Mouse (Mus musculus) forebrain, postnatal 0 days (tissue): ENCODE results near the gene Sp100. TPM values are rescaled to one million over a fixed set of nuclear protein-coding genes. Genes with fewer than 3 reads are reported as not detected.

ENCODE experiments used
- ATAC-seq: fragments of 200-750 bp; cut with Nextera tagmentation; 2 replicates; pipeline ENCODE4 v1.8.0; 2017; ENCODE audit warnings: mild to moderate bottlenecking, moderate library complexity
- DNase-seq: peaks from one replicate; pipeline ENCODE4 v3.0.0-alpha.2; 2015
- H3K27ac ChIP-seq: fragments of 300-500 bp; sonication (generic); 2 replicates; pipeline ENCODE4 v1.5.1; 2014; ENCODE audit warnings: low read depth, mild to moderate bottlenecking, antibody characterized with exemption, low read length, moderate library complexity, mixed read lengths
- H3K27me3 ChIP-seq: fragments of 300-500 bp; sonication (generic); 2 replicates; pipeline ENCODE4 v1.6.1; 2014; ENCODE audit warnings: mild to moderate bottlenecking, low read length, mixed read lengths; ENCODE audit not compliant: insufficient read depth
- H3K36me3 ChIP-seq: fragments of 300-500 bp; sonication (generic); 2 replicates; pipeline ENCODE4 v1.6.1; 2014; ENCODE audit warnings: mild to moderate bottlenecking, moderate library complexity; ENCODE audit not compliant: insufficient read depth
- H3K4me1 ChIP-seq: fragments of 300-500 bp; sonication (generic); 2 replicates; pipeline ENCODE4 v1.6.1; 2014; ENCODE audit warnings: antibody characterized with exemption; ENCODE audit not compliant: insufficient read depth
- H3K4me2 ChIP-seq: fragments of 300-500 bp; sonication (generic); 2 replicates; pipeline ENCODE4 v1.6.1; 2014; ENCODE audit warnings: low read depth, mild to moderate bottlenecking, moderate library complexity
- H3K4me3 ChIP-seq: fragments of 300-500 bp; sonication (generic); 2 replicates; pipeline ENCODE4 v1.5.1; 2014; ENCODE audit warnings: low read depth, low read length, mixed read lengths
- H3K9ac ChIP-seq: fragments of 300-500 bp; sonication (generic); 2 replicates; pipeline ENCODE4 v1.6.1; 2014; ENCODE audit warnings: mild to moderate bottlenecking
- H3K9me3 ChIP-seq: fragments of 300-500 bp; sonication (generic); 2 replicates; pipeline ENCODE4 v1.6.1; 2016; ENCODE audit warnings: low read length
- CTCF ChIP-seq: sonication (generic); IDR thresholded peaks from 2 replicates; pipeline ENCODE4 v1.5.1; 2016; ENCODE audit warnings: antibody characterized with exemption, control low read depth, low read depth
- WGBS: fragments of 180-500 bp; shearing (Covaris S2); extraction: QIAGEN DNeasy Blood & Tissue Kit; methylation state at CpG from one replicate; pipeline ENCODE4 v1.1.7; 2014; 5-methylcytosine and 5-hydroxymethylcytosine counted together
- polyA plus RNA-seq: library from polyadenylated mRNA; unstranded; fragments of >200 nt; fragmentation: Nextera tagmentation; extraction: Ambion mirVana; gene quantifications from 2 replicates; pipeline ENCODE4 v1.2.1, GENCODE M21; 2015
- total RNA-seq: library from RNA; depleted of rRNA; stranded (reverse); fragments of >200 nt; gene quantifications from 2 replicates; pipeline ENCODE4 v1.2.3, GENCODE M21; 2014

Sp100 gene
- total and polyA plus RNA-seq, 2 experiments from 2014 or later: 0.95 to 1.1 TPM

DNA sequence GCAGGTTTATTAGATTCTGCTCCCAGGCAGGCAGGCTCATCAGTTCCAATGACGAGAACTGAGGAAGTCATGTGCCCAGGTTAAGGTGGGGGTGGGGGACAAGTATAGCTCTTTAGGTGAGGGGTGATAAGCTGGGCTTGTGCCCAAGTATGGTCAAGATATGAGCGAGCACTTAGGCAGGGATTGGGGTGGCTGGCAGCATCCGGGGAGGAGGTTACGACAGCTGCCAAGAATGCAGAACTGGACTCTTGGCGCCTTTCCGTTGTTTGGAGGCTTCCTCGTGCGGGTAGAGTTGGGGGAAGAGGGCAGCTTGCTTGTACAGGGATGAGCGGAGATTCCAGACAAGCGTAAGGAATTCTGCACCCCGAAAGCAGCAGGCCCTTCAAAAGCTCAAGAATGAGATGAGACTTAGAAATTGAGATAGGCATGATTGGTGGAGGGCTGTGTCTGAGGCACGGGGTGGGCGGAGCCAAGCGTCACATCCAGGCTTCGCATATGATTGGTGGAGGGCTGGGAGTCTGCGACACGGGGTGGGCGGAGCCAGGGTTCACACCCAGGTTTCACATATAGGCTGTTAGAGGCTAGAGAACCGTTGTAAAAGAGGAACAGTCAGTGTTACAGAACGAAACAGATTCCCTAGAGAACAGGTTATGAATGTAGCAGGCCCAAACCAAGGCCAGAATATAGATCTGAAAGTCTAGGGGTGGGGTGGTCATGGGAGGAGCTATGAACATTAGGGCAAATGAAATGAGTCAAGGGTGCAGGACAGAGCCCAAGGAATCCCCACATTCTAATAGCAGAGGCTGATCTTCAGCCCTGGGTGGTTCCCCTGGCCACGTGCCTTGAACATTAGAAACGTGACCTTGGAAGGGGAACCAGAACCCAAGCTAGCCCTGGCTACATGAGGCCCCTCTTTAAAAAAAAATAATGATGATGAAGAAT is 53.7 kb downstream of the Sp100 start:
- no peaks in the 10 kb centered on the region for H3K9me3 ChIP-seq
- H3K27ac ChIP-seq: 0 out of 2 replicates have a peak overlapping the region, but pooled peaks have one; percentile 40
- no peaks in the 10 kb centered on the region for H3K27me3 ChIP-seq
- 29% methylated on average over 22 of the region's 22 CpGs for WGBS
- H3K36me3 ChIP-seq: no peaks in the 10 kb centered on the region
- peak overlapping the region; percentile 45 for H3K9ac ChIP-seq
- peak overlapping the region; percentile 48 for H3K4me2 ChIP-seq
- H3K4me3 ChIP-seq: peak overlapping the region; percentile 36
- DNase-seq (peak; percentile 86), ATAC-seq (peak; percentile 100)
- no peak for TF ChIP-seq CTCF
- no peaks in the 10 kb centered on the region for H3K4me1 ChIP-seq

- Histone ChIP-seq H3K27me3 (no peaks in the 10 kb centered on the region), H3K9ac (no peak overlapping the region), H3K27ac (no peak overlapping the region), H3K4me3 (no peak overlapping the region), H3K4me2 (no peak overlapping the region), H3K9me3 (no peaks in the 10 kb centered on the region), H3K4me1 (no peaks in the 10 kb centered on the region), H3K36me3 (no peaks in the 10 kb centered on the region)
- ATAC-seq (no peak), DNase-seq (no peak)
- no peak for TF ChIP-seq CTCF
- 97% methylated on average over 1 of the region's 1 CpGs for WGBS
These were observed 55.8 kb downstream of the Sp100 start for GRCm38 (mm10) chr1:85705552-85705951.

- no peak for TF ChIP-seq CTCF
These were observed 57.0 kb downstream of the Sp100 start for GRCm38 (mm10) chr1:85706754-85707153.

GRCm38 (mm10) chr1:85714501-85714900 is 64.7 kb downstream of the Sp100 start:
- no peak overlapping the region for H3K27ac ChIP-seq
- H3K9me3 ChIP-seq: no peaks in the 10 kb centered on the region
- DNase-seq: no peak
- H3K4me1 ChIP-seq: no peaks in the 10 kb centered on the region
- H3K4me2 ChIP-seq: no peak overlapping the region
- no peak for ATAC-seq
- TF ChIP-seq CTCF: no peak
- H3K36me3 ChIP-seq: no peaks in the 10 kb centered on the region
- H3K9ac ChIP-seq: no peak overlapping the region
- H3K4me3 ChIP-seq: no peak overlapping the region
- H3K27me3 ChIP-seq: no peaks in the 10 kb centered on the region

More at GRCm38 (mm10) chr1:85706754-85707153, 57.0 kb downstream of the Sp100 start:
- Histone ChIP-seq H3K4me1 (no peaks in the 10 kb centered on the region), H3K9me3 (no peaks in the 10 kb centered on the region), H3K4me2 (no peak overlapping the region), H3K9ac (no peak overlapping the region), H3K36me3 (no peaks in the 10 kb centered on the region), H3K27ac (no peak overlapping the region), H3K27me3 (no peaks in the 10 kb centered on the region), H3K4me3 (no peak overlapping the region)
- ATAC-seq: no peak
- DNase-seq: no peak
- WGBS: 92% methylated on average over 2 of the region's 2 CpGs

DNA sequence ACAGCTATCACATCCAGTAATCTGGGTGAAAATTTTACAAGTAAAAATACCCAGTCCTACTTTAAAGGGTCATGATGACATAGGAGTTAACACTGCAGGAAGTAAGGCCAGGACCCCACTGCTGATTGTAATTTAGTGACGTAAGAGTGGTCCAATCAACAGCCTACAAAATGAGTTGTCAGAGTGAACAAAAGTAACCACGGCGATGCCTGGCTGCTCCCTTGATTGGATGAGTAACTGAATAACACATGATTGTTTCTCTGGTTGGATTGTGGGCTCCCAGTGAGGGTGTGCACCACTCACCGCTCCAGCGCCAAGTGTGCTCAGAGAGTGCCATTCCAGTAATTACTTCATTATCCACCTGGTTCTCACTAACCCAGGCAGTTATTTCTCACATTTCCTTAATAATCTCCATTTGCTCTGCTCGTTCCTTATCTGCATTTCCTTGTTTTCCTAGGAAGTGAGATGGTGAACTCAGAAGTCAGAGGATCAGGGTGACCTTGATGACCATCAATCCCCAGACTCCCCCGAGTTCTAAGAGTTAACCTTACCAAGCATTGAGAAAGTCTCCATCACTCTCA is 66.7 kb downstream of the Sp100 start:
- DNase-seq (peak; percentile 3), ATAC-seq (peak; percentile 67)
- no peaks in the 10 kb centered on the region for H3K4me1 ChIP-seq

GRCm38 (mm10) chr1:85719049-85719448 is 69.3 kb downstream of the Sp100 start:
- ATAC-seq (no peak), DNase-seq (no peak)
- TF ChIP-seq CTCF: no peak
- no peak overlapping the region for H3K27ac ChIP-seq
- 78% methylated on average over 4 of the region's 4 CpGs for WGBS
- no peaks in the 10 kb centered on the region for H3K27me3 ChIP-seq
- H3K9ac ChIP-seq: no peak overlapping the region
- no peak overlapping the region for H3K4me3 ChIP-seq
- no peaks in the 10 kb centered on the region for H3K36me3 ChIP-seq
- H3K4me1 ChIP-seq: no peaks in the 10 kb centered on the region
- H3K4me2 ChIP-seq: no peak overlapping the region
- no peaks in the 10 kb centered on the region for H3K9me3 ChIP-seq

More for the DNA sequence above, 66.7 kb downstream of the Sp100 start:
- Histone ChIP-seq H3K4me3 (no peak overlapping the region), H3K36me3 (no peaks in the 10 kb centered on the region), H3K4me2 (no peak overlapping the region), H3K27ac (no peak overlapping the region), H3K27me3 (no peaks in the 10 kb centered on the region), H3K9ac (no peak overlapping the region), H3K9me3 (no peaks in the 10 kb centered on the region)
- WGBS: 34% methylated on average over 7 of the region's 7 CpGs
- no peak for TF ChIP-seq CTCF
